Mouse (Mus musculus): ENCODE measurements around the gene Gp5. TPM values are rescaled to one million over a fixed set of nuclear protein-coding genes. Genes with fewer than 3 reads are reported as not detected.

The Gp5 gene
- total RNA-seq, 4 experiments from 2014 or later: 2.0 to 2.4 (median 2.3) TPM

Other genes starting within 250 kb of the Gp5 start
- gene Hes1, start 246.4 kb downstream of the Gp5 start, total RNA-seq (2022): 10 to 100 TPM; 21.8 to 37.1 (median 23.1) TPM
- gene Cpn2, start 43.3 kb downstream of the Gp5 start, total RNA-seq (2022): not detected
- gene Lrrc15, start 27.5 kb downstream of the Gp5 start, total RNA-seq (2022): under 1 TPM in 2 of 4 experiments, not detected in 2; 0.08 to 0.11 TPM
- 10 to 100 TPM; 63.5 to 84.2 (median 66.8) TPM for gene Atp13a3, start 95.2 kb upstream of the Gp5 start, total RNA-seq (2022)
- 10 to 100 TPM; 33.4 to 39.9 (median 35.1) TPM for gene Tmem44, start 240.1 kb upstream of the Gp5 start, total RNA-seq (2022)